Mouse (Mus musculus): ENCODE data around the gene Alad. TPM values are rescaled to one million over a fixed set of nuclear protein-coding genes. Genes with fewer than 3 reads are reported as not detected.

Gene Alad
- polyA plus RNA-seq, 1 experiment from 2014 or later: 141 TPM

DNA sequence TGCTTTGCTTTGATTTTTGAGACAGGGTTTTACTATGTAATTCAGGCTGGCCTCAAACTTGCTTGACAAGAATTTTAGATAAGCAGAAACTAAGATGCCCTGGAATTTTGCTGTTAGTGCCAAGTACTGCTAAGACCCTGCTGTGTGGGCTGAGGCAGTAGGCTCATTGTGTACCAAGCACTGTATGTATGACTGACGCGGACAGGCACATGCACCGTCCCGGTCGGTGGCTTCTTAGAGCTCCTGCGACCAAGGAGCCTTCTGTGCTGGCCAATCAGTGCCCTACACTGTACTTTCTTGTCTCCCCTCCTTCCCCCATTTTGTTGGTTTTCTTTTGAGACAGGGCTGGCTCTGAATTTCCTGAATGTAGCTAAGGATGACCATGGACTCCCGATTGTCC is 4.7 kb downstream of the Alad start:
- H3K9ac ChIP-seq (ENCODE audit: low read length): no peak overlapping the region
- 62% methylated on average over 7 of the region's 7 CpGs for WGBS
- peak; percentile 6; the same call in 1 of the 2 replicates for ATAC-seq (ENCODE audit: low read depth)
- H3K27me3 ChIP-seq (ENCODE audit: control insufficient read depth, insufficient read depth, low read depth, low read length): no peaks in the 10 kb centered on the region
- peak overlapping the region; percentile 7; the same call in 1 of the 2 replicates for H3K4me2 ChIP-seq (ENCODE audit: low read depth, low read length)
- no peak overlapping the region; the same call in 1 of the 2 replicates for H3K4me3 ChIP-seq (ENCODE audit: low read length)
- no peaks in the 10 kb centered on the region for H3K9me3 ChIP-seq (ENCODE audit: control insufficient read depth, low read length)
- peak overlapping the region; percentile 95 for H3K27ac ChIP-seq (ENCODE audit: low read length)
- peaks cover 40% of the 10 kb centered on the region for H3K4me1 ChIP-seq (replicated peaks; ENCODE audit: control insufficient read depth, insufficient read depth, low read length)
- peaks cover 39% of the 10 kb centered on the region for H3K36me3 ChIP-seq (ENCODE audit: control insufficient read depth, insufficient read depth, low read length)

DNA sequence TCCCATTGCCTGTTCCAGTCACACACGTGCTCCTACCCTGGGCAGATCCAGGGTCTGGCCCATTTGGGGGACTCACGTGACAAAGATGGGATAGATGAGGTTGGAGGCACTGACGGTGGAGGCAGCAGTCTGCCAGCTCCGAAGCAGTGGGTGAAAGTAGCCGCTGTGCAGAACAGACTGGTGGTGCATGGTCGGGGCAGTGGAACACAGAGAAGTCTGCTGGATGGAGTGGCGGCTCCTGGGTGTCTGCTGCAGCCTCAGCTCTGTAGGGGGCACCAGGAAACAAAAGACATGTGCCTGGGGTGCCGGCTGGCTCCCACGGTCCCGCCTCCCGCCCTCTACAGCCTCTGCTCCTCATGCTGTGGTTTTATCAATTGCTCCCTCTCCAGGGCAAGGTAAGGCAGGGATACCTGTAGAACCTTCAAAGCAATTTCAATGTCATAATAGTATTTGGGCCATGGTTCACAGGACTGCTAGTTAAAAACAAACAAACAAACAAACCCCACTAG is 5.7 kb downstream of the Alad start:
- no peaks in the 10 kb centered on the region for H3K9me3 ChIP-seq (ENCODE audit: control insufficient read depth, low read length)

DNA sequence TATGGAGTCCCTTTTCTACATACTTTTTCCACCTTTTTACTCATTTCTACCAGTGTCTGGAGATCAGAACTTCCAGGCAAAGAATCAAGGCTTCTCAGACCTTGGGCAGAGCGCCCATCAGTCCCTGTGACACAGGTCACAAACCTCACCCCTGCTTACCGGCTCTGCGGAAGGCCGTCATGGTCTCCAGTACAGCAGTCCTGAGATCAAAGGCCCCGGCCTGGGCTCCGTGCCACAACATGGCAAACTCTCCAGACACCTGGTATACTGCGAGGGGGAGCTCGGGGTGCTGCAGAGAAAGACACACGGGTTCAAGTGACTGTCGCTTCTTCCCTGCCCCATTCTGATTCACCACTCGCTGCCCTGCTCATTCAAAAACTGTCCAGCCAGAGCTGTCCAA is 9.8 kb downstream of the Alad start:
- 81% methylated on average over 11 of the region's 11 CpGs for WGBS
- H3K4me3 ChIP-seq (ENCODE audit: low read length): no peak overlapping the region
- H3K36me3 ChIP-seq (ENCODE audit: control insufficient read depth, insufficient read depth, low read length): peaks cover 62% of the 10 kb centered on the region
- H3K9me3 ChIP-seq (ENCODE audit: control insufficient read depth, low read length): no peaks in the 10 kb centered on the region
- ATAC-seq (ENCODE audit: low read depth): no peak
- H3K27ac ChIP-seq (ENCODE audit: low read length): no peak overlapping the region
- H3K4me1 ChIP-seq (replicated peaks; ENCODE audit: control insufficient read depth, insufficient read depth, low read length): peaks cover under 1% of the 10 kb centered on the region; the same call in 1 of the 2 replicates
- no peaks in the 10 kb centered on the region for H3K27me3 ChIP-seq (ENCODE audit: control insufficient read depth, insufficient read depth, low read depth, low read length)
- H3K9ac ChIP-seq (ENCODE audit: low read length): no peak overlapping the region
- H3K4me2 ChIP-seq (ENCODE audit: low read depth, low read length): no peak overlapping the region

More for the DNA sequence above, 5.7 kb downstream of the Alad start:
- WGBS: 58% methylated on average over 11 of the region's 11 CpGs
- no peak for ATAC-seq (ENCODE audit: low read depth)
- peaks cover 39% of the 10 kb centered on the region for H3K4me1 ChIP-seq (replicated peaks; ENCODE audit: control insufficient read depth, insufficient read depth, low read length)
- no peak overlapping the region for H3K4me2 ChIP-seq (ENCODE audit: low read depth, low read length)
- H3K36me3 ChIP-seq (ENCODE audit: control insufficient read depth, insufficient read depth, low read length): peaks cover 48% of the 10 kb centered on the region
- H3K27me3 ChIP-seq (ENCODE audit: control insufficient read depth, insufficient read depth, low read depth, low read length): no peaks in the 10 kb centered on the region
- H3K9ac ChIP-seq (ENCODE audit: low read length): no peak overlapping the region
- H3K4me3 ChIP-seq (ENCODE audit: low read length): no peak overlapping the region
- H3K27ac ChIP-seq (ENCODE audit: low read length): no peak overlapping the region

- Histone ChIP-seq H3K4me1 (replicated peaks; ENCODE audit: control insufficient read depth, insufficient read depth, low read length) (no peaks in the 10 kb centered on the region), H3K4me3 (ENCODE audit: low read length) (no peak overlapping the region), H3K9me3 (ENCODE audit: control insufficient read depth, low read length) (no peaks in the 10 kb centered on the region), H3K9ac (ENCODE audit: low read length) (no peak overlapping the region), H3K27ac (ENCODE audit: low read length) (no peak overlapping the region), H3K27me3 (ENCODE audit: control insufficient read depth, insufficient read depth, low read depth, low read length) (no peaks in the 10 kb centered on the region), H3K4me2 (ENCODE audit: low read depth, low read length) (no peak overlapping the region), H3K36me3 (ENCODE audit: control insufficient read depth, insufficient read depth, low read length) (peaks cover 60% of the 10 kb centered on the region)
- 87% methylated on average over 5 of the region's 5 CpGs for WGBS
- ATAC-seq (ENCODE audit: low read depth): no peak
Observed at GRCm38 (mm10) chr4:62508839-62509238, 10.9 kb downstream of the Alad start.

GRCm38 (mm10) chr4:62506798-62507197 is 12.9 kb downstream of the Alad start:
- Histone ChIP-seq H3K9me3 (ENCODE audit: control insufficient read depth, low read length) (no peaks in the 10 kb centered on the region), H3K4me1 (replicated peaks; ENCODE audit: control insufficient read depth, insufficient read depth, low read length) (peaks cover 7% of the 10 kb centered on the region), H3K9ac (ENCODE audit: low read length) (no peak overlapping the region), H3K36me3 (ENCODE audit: control insufficient read depth, insufficient read depth, low read length) (peaks cover 40% of the 10 kb centered on the region), H3K27me3 (ENCODE audit: control insufficient read depth, insufficient read depth, low read depth, low read length) (no peaks in the 10 kb centered on the region), H3K4me3 (ENCODE audit: low read length) (no peak overlapping the region), H3K4me2 (ENCODE audit: low read depth, low read length) (no peak overlapping the region), H3K27ac (ENCODE audit: low read length) (no peak overlapping the region)
- WGBS: 54% methylated on average over 2 of the region's 2 CpGs
- ATAC-seq (ENCODE audit: low read depth): no peak

- no peak overlapping the region for H3K27ac ChIP-seq (ENCODE audit: low read length)
- no peak overlapping the region for H3K4me3 ChIP-seq (ENCODE audit: low read length)
- H3K36me3 ChIP-seq (ENCODE audit: control insufficient read depth, insufficient read depth, low read length): peaks cover 32% of the 10 kb centered on the region
- H3K9ac ChIP-seq (ENCODE audit: low read length): no peak overlapping the region
- peaks cover 8% of the 10 kb centered on the region for H3K4me1 ChIP-seq (replicated peaks; ENCODE audit: control insufficient read depth, insufficient read depth, low read length)
- H3K9me3 ChIP-seq (ENCODE audit: control insufficient read depth, low read length): no peaks in the 10 kb centered on the region
- WGBS: 78% methylated on average over 3 of the region's 3 CpGs
- no peak overlapping the region for H3K4me2 ChIP-seq (ENCODE audit: low read depth, low read length)
- no peak for ATAC-seq (ENCODE audit: low read depth)
- H3K27me3 ChIP-seq (ENCODE audit: control insufficient read depth, insufficient read depth, low read depth, low read length): no peaks in the 10 kb centered on the region
Observed at GRCm38 (mm10) chr4:62505991-62506390, 13.7 kb downstream of the Alad start.

- 75% methylated on average over 3 of the region's 3 CpGs for WGBS
- Histone ChIP-seq H3K9ac (ENCODE audit: low read length) (peak within 1 kb of the TSS; percentile 84), H3K27me3 (ENCODE audit: control insufficient read depth, insufficient read depth, low read depth, low read length) (no peaks in the 10 kb centered on the region)
Observed at GRCm38 (mm10) chr4:62503374-62503970, 16.2 kb downstream of the Alad start, which contains the start of gene Hdhd3. Gene Hdhd3, minus strand, starts transcription at chr4:62503467.

DNA sequence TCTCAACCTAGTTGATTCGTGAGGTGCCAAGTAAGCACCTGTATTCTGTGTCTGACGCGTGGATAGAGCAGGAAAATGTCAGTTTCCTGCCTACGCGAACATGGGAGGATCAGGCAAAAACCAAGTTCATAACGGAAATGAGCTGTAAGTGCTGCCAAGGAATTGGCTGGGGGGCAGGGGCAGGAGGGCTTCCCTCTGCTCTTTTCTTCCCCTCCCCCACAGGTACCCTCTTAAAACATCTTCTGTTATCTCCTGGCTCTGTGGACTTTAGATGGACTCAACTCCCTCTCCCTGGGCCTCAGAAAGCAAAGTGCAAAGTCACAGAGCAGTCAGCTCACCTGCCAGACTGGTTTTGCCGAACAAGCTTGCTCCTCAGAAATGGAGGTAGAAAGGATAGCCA is 16.7 kb downstream of the Alad start:
- Histone ChIP-seq H3K9ac (ENCODE audit: low read length) (no peak overlapping the region), H3K9me3 (ENCODE audit: control insufficient read depth, low read length) (no peaks in the 10 kb centered on the region), H3K36me3 (ENCODE audit: control insufficient read depth, insufficient read depth, low read length) (peaks cover 19% of the 10 kb centered on the region), H3K4me2 (ENCODE audit: low read depth, low read length) (peak overlapping the region; percentile 52; the same call in 1 of the 2 replicates), H3K27me3 (ENCODE audit: control insufficient read depth, insufficient read depth, low read depth, low read length) (no peaks in the 10 kb centered on the region), H3K27ac (ENCODE audit: low read length) (peak overlapping the region; percentile 90), H3K4me3 (ENCODE audit: low read length) (no peak overlapping the region), H3K4me1 (replicated peaks; ENCODE audit: control insufficient read depth, insufficient read depth, low read length) (peaks cover 12% of the 10 kb centered on the region)
- ATAC-seq (ENCODE audit: low read depth): no peak
- 43% methylated on average over 7 of the region's 7 CpGs for WGBS

More at GRCm38 (mm10) chr4:62503374-62503970, 16.2 kb downstream of the Alad start, which contains the start of gene Hdhd3:
- peaks cover 12% of the 10 kb centered on the region for H3K4me1 ChIP-seq (replicated peaks; ENCODE audit: control insufficient read depth, insufficient read depth, low read length)
- H3K9me3 ChIP-seq (ENCODE audit: control insufficient read depth, low read length): no peaks in the 10 kb centered on the region
- peaks cover 18% of the 10 kb centered on the region for H3K36me3 ChIP-seq (ENCODE audit: control insufficient read depth, insufficient read depth, low read length)
- no peak for ATAC-seq (ENCODE audit: low read depth)
- peak within 1 kb of the TSS; percentile 80 for H3K4me3 ChIP-seq (ENCODE audit: low read length)
- peak within 1 kb of the TSS; percentile 52 for H3K4me2 ChIP-seq (ENCODE audit: low read depth, low read length)
- peak within 1 kb of the TSS; percentile 90 for H3K27ac ChIP-seq (ENCODE audit: low read length)

DNA sequence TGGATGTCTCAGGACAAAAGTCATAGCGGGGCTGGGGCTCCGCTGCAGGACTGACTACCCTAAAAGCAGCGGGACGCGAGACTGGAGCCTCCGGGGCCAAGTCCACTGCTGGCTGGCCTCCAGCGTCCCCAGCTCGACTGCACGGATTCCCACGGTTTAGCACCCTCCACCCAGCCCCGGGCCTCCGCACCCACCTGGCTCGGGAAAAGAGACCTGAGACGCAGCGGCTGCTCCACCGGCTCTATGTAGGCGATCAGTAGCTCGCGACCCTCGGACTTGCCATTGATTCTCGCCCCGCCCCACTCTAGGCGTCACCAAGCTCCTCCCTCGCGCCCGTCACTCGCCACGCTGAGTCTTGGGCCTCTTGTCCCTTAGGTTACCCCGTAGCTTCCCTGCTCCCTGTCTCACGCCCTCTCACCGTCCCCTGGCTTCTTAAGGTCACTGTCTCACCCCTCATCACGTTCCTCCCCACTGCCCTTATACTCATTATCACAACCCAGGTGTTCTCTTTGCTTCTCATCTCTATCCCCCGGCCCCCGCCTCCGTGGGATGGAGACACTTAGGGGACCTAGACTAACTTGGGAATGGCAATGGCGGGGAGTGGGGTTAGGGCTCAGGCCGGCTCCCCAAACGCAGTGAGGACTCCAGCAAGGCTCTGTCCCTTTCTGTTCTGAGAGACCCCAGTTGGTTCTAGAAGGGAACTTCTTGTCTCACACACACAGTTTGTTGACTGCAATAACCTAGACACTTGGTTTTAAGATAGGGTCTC is 17.6 kb downstream of the Alad start:
- WGBS: 2% methylated on average over 38 of the region's 38 CpGs
- ATAC-seq (ENCODE audit: low read depth): peak; percentile 94

More for the DNA sequence above, 17.6 kb downstream of the Alad start:
- Histone ChIP-seq H3K4me3 (ENCODE audit: low read length) (peak overlapping the region; percentile 80), H3K9ac (ENCODE audit: low read length) (peak overlapping the region; percentile 84), H3K27me3 (ENCODE audit: control insufficient read depth, insufficient read depth, low read depth, low read length) (no peaks in the 10 kb centered on the region), H3K27ac (ENCODE audit: low read length) (peak overlapping the region; percentile 90), H3K4me1 (replicated peaks; ENCODE audit: control insufficient read depth, insufficient read depth, low read length) (peaks cover 16% of the 10 kb centered on the region), H3K36me3 (ENCODE audit: control insufficient read depth, insufficient read depth, low read length) (peaks cover 18% of the 10 kb centered on the region), H3K4me2 (ENCODE audit: low read depth, low read length) (peak overlapping the region; percentile 52), H3K9me3 (ENCODE audit: control insufficient read depth, low read length) (no peaks in the 10 kb centered on the region)

Measured in lung, embryonic 16.5 days (tissue).